Mouse (Mus musculus): ENCODE results near the gene Snx29.

DNA sequence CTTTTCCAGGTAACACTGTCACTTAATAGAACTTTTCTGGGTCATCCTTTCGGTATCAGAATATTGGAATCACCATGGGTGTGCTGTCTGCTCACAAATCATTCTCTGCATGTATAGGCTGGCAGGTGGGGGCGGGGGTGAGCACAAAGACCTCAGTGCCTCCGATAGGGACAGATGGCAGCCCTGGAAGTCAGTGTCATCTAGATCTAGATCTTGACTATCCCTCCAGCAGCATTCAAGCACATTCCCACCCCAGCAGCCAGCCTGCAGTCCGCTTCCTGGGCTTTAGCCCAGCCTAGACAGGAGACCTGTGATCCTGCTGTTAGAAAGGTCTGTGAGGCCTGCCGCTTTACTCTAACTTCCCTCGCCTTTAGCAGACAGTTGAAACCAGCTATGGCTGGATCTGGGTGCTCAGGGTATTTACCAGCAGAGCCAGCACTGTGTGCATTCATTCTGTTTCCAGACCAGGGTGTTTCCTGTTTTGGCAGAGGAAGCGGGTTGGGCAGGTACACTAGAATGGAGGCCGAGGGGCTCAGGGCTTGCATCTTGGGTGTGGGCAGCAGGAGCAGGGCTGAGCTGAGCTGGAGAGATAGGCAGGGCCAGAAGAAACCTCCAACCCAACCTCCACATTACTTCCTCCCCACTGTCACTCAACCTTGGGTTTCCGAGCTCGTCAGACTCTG, 203.5 kb downstream of the Snx29 start:
- TF ChIP-seq CTCF (IDR thresholded peaks at IDR 0.05; ENCODE audit: low read depth) (no peak), EP300 (IDR thresholded peaks at IDR 0.05; ENCODE audit: low read depth) (no peak)

Data from liver, embryonic 14.5 days (tissue).